Mouse (Mus musculus): ENCODE results near the gene Pde1b. TPM values are rescaled to one million over a fixed set of nuclear protein-coding genes. Genes with fewer than 3 reads are reported as not detected.

Gene Pde1b
- polyA plus RNA-seq (2014; fragmentation: Nextera tagmentation; extraction: Ambion mirVana): 99.0 and 99.6 TPM in 2 replicates

GRCm38 (mm10) chr15:103502435-103503250 lies at the start of gene Pde1b:
Gene Pde1b, plus strand, starts transcription at chr15:103503034.
- WGBS: 1% methylated on average over 57 of the region's 63 CpGs
- H3K4me3 ChIP-seq (ENCODE audit: low read depth, low read length): peak within 1 kb of the TSS; percentile 68
- peaks cover 26% of the 10 kb centered on the region for H3K4me1 ChIP-seq (ENCODE audit: control insufficient read depth, insufficient read depth, low read length)
- ATAC-seq (ENCODE audit: low read depth): peak; percentile 88
- H3K9ac ChIP-seq (replicated peaks; ENCODE audit: low read depth, low read length): peak within 1 kb of the TSS; percentile 85
- peak within 1 kb of the TSS; percentile 74 for H3K27ac ChIP-seq (ENCODE audit: low read depth, low read length)
- H3K36me3 ChIP-seq (ENCODE audit: control insufficient read depth, insufficient read depth, low read length): no peaks in the 10 kb centered on the region
- H3K4me2 ChIP-seq (ENCODE audit: low read depth, low read length): peak within 1 kb of the TSS; percentile 72
- no peaks in the 10 kb centered on the region for H3K27me3 ChIP-seq (ENCODE audit: control insufficient read depth, insufficient read depth, low read length)
- no peaks in the 10 kb centered on the region for H3K9me3 ChIP-seq (ENCODE audit: control insufficient read depth, low read length)

- no peaks in the 10 kb centered on the region for H3K36me3 ChIP-seq (ENCODE audit: control insufficient read depth, insufficient read depth, low read length)
- no peak within 1 kb of the TSS for H3K4me3 ChIP-seq (ENCODE audit: low read depth, low read length)
- 88% methylated on average over 13 of the region's 13 CpGs for WGBS
- no peaks in the 10 kb centered on the region for H3K4me1 ChIP-seq (ENCODE audit: control insufficient read depth, insufficient read depth, low read length)
- H3K9me3 ChIP-seq (ENCODE audit: control insufficient read depth, low read length): no peaks in the 10 kb centered on the region
- no peak within 1 kb of the TSS for H3K9ac ChIP-seq (replicated peaks; ENCODE audit: low read depth, low read length)
- ATAC-seq (ENCODE audit: low read depth): no peak
- no peaks in the 10 kb centered on the region for H3K27me3 ChIP-seq (ENCODE audit: control insufficient read depth, insufficient read depth, low read length)
- H3K27ac ChIP-seq (ENCODE audit: low read depth, low read length): no peak within 1 kb of the TSS
- H3K4me2 ChIP-seq (ENCODE audit: low read depth, low read length): no peak within 1 kb of the TSS
Measured at GRCm38 (mm10) chr15:103453551-103454218, 49.1 kb upstream of the Pde1b start, which contains the start of gene Nckap1l. Gene Nckap1l, plus strand, starts transcription at chr15:103453794.

GRCm38 (mm10) chr15:103454449-103454848 lies 48.4 kb upstream of the Pde1b start:
- Histone ChIP-seq H3K36me3 (ENCODE audit: control insufficient read depth, insufficient read depth, low read length) (no peaks in the 10 kb centered on the region), H3K9me3 (ENCODE audit: control insufficient read depth, low read length) (no peaks in the 10 kb centered on the region)
- WGBS: 88% methylated on average over 6 of the region's 6 CpGs

GRCm38 (mm10) chr15:103462539-103463261 lies 40.1 kb upstream of the Pde1b start:
- Histone ChIP-seq H3K36me3 (ENCODE audit: control insufficient read depth, insufficient read depth, low read length) (no peaks in the 10 kb centered on the region), H3K27me3 (ENCODE audit: control insufficient read depth, insufficient read depth, low read length) (no peaks in the 10 kb centered on the region), H3K27ac (ENCODE audit: low read depth, low read length) (no peak overlapping the region), H3K9me3 (ENCODE audit: control insufficient read depth, low read length) (no peaks in the 10 kb centered on the region), H3K4me1 (ENCODE audit: control insufficient read depth, insufficient read depth, low read length) (no peaks in the 10 kb centered on the region), H3K4me3 (ENCODE audit: low read depth, low read length) (no peak overlapping the region), H3K4me2 (ENCODE audit: low read depth, low read length) (no peak overlapping the region), H3K9ac (replicated peaks; ENCODE audit: low read depth, low read length) (no peak overlapping the region)
- no peak for ATAC-seq (ENCODE audit: low read depth)
- 75% methylated on average over 7 of the region's 7 CpGs for WGBS

More at GRCm38 (mm10) chr15:103454449-103454848, 48.4 kb upstream of the Pde1b start:
- Histone ChIP-seq H3K27me3 (ENCODE audit: control insufficient read depth, insufficient read depth, low read length) (no peaks in the 10 kb centered on the region), H3K4me1 (ENCODE audit: control insufficient read depth, insufficient read depth, low read length) (no peaks in the 10 kb centered on the region), H3K4me2 (ENCODE audit: low read depth, low read length) (no peak overlapping the region), H3K27ac (ENCODE audit: low read depth, low read length) (no peak overlapping the region), H3K9ac (replicated peaks; ENCODE audit: low read depth, low read length) (no peak overlapping the region), H3K4me3 (ENCODE audit: low read depth, low read length) (no peak overlapping the region)
- ATAC-seq (ENCODE audit: low read depth): no peak

- ATAC-seq (ENCODE audit: low read depth): no peak
- H3K4me3 ChIP-seq (ENCODE audit: low read depth, low read length): no peak overlapping the region
- H3K9me3 ChIP-seq (ENCODE audit: control insufficient read depth, low read length): no peaks in the 10 kb centered on the region
- no peak overlapping the region for H3K4me2 ChIP-seq (ENCODE audit: low read depth, low read length)
- H3K27ac ChIP-seq (ENCODE audit: low read depth, low read length): no peak overlapping the region
- no peaks in the 10 kb centered on the region for H3K36me3 ChIP-seq (ENCODE audit: control insufficient read depth, insufficient read depth, low read length)
- 87% methylated on average over 7 of the region's 7 CpGs for WGBS
- H3K4me1 ChIP-seq (ENCODE audit: control insufficient read depth, insufficient read depth, low read length): no peaks in the 10 kb centered on the region
- H3K27me3 ChIP-seq (ENCODE audit: control insufficient read depth, insufficient read depth, low read length): no peaks in the 10 kb centered on the region
- no peak overlapping the region for H3K9ac ChIP-seq (replicated peaks; ENCODE audit: low read depth, low read length)
Measured at GRCm38 (mm10) chr15:103471488-103472194, 31.2 kb upstream of the Pde1b start.

GRCm38 (mm10) chr15:103472265-103472664 lies 30.6 kb upstream of the Pde1b start:
- H3K9ac ChIP-seq (replicated peaks; ENCODE audit: low read depth, low read length): no peak overlapping the region
- 65% methylated on average over 3 of the region's 3 CpGs for WGBS
- H3K4me3 ChIP-seq (ENCODE audit: low read depth, low read length): no peak overlapping the region
- no peaks in the 10 kb centered on the region for H3K9me3 ChIP-seq (ENCODE audit: control insufficient read depth, low read length)
- no peak overlapping the region for H3K4me2 ChIP-seq (ENCODE audit: low read depth, low read length)
- no peak overlapping the region for H3K27ac ChIP-seq (ENCODE audit: low read depth, low read length)
- no peaks in the 10 kb centered on the region for H3K36me3 ChIP-seq (ENCODE audit: control insufficient read depth, insufficient read depth, low read length)
- H3K4me1 ChIP-seq (ENCODE audit: control insufficient read depth, insufficient read depth, low read length): no peaks in the 10 kb centered on the region
- ATAC-seq (ENCODE audit: low read depth): no peak
- H3K27me3 ChIP-seq (ENCODE audit: control insufficient read depth, insufficient read depth, low read length): no peaks in the 10 kb centered on the region

- no peak overlapping the region for H3K9ac ChIP-seq (replicated peaks; ENCODE audit: low read depth, low read length)
- ATAC-seq (ENCODE audit: low read depth): no peak
- no peaks in the 10 kb centered on the region for H3K4me1 ChIP-seq (ENCODE audit: control insufficient read depth, insufficient read depth, low read length)
- H3K4me2 ChIP-seq (ENCODE audit: low read depth, low read length): no peak overlapping the region
- no peaks in the 10 kb centered on the region for H3K27me3 ChIP-seq (ENCODE audit: control insufficient read depth, insufficient read depth, low read length)
- no peaks in the 10 kb centered on the region for H3K36me3 ChIP-seq (ENCODE audit: control insufficient read depth, insufficient read depth, low read length)
- H3K9me3 ChIP-seq (ENCODE audit: control insufficient read depth, low read length): no peaks in the 10 kb centered on the region
- 83% methylated on average over 7 of the region's 7 CpGs for WGBS
- H3K4me3 ChIP-seq (ENCODE audit: low read depth, low read length): no peak overlapping the region
- no peak overlapping the region for H3K27ac ChIP-seq (ENCODE audit: low read depth, low read length)
Measured at GRCm38 (mm10) chr15:103473182-103473581, 29.7 kb upstream of the Pde1b start.

- Histone ChIP-seq H3K9ac (replicated peaks; ENCODE audit: low read depth, low read length) (no peak overlapping the region), H3K27ac (ENCODE audit: low read depth, low read length) (no peak overlapping the region), H3K4me2 (ENCODE audit: low read depth, low read length) (no peak overlapping the region), H3K36me3 (ENCODE audit: control insufficient read depth, insufficient read depth, low read length) (no peaks in the 10 kb centered on the region), H3K4me1 (ENCODE audit: control insufficient read depth, insufficient read depth, low read length) (no peaks in the 10 kb centered on the region), H3K9me3 (ENCODE audit: control insufficient read depth, low read length) (no peaks in the 10 kb centered on the region), H3K27me3 (ENCODE audit: control insufficient read depth, insufficient read depth, low read length) (no peaks in the 10 kb centered on the region), H3K4me3 (ENCODE audit: low read depth, low read length) (no peak overlapping the region)
- 93% methylated on average over 5 of the region's 5 CpGs for WGBS
- no peak for ATAC-seq (ENCODE audit: low read depth)
Measured at GRCm38 (mm10) chr15:103473769-103474168, 29.1 kb upstream of the Pde1b start.

Data from neural tube, embryonic 14.5 days (tissue).